Mouse (Mus musculus): ENCODE results near the gene Zscan4b. TPM values are rescaled to one million over a fixed set of nuclear protein-coding genes. Genes with fewer than 3 reads are reported as not detected.
"Not testable (repeated sequence)": the region's sequence is repeated elsewhere in the genome, so short reads cannot be mapped to it uniquely, and the experiment has no call there.

Gene Zscan4b
- polyA plus RNA-seq (2014; fragmentation: Nextera tagmentation; extraction: Ambion mirVana) = not detected in 2 replicates

GRCm38 (mm10) chr7:10904950-10905349, at the start of gene Zscan4b:
Gene Zscan4b (minus strand): TSS chr7:10905050.
- not testable (repeated sequence) for ATAC-seq (ENCODE audit: low FRiP score); H3K9ac ChIP-seq; H3K27ac ChIP-seq; H3K4me2 ChIP-seq (replicated peaks); H3K4me1 ChIP-seq (replicated peaks; ENCODE audit: control insufficient read depth, insufficient read depth, low read length); H3K4me3 ChIP-seq (replicated peaks; ENCODE audit: low read length); DNase-seq (ENCODE audit: low spot score); H3K36me3 ChIP-seq (replicated peaks; ENCODE audit: control insufficient read depth, insufficient read depth); H3K27me3 ChIP-seq (ENCODE audit: control insufficient read depth, insufficient read depth, low read length); H3K9me3 ChIP-seq (ENCODE audit: control insufficient read depth, low read length)
- 95% methylated on average over 1 of the region's 1 CpGs for WGBS

Other genes with a start within 250 kb of the Zscan4b start
- not detected in 2 replicates for gene Nlrp4b, start 217.3 kb downstream of the Zscan4b start, polyA plus RNA-seq (2014; fragmentation: Nextera tagmentation; extraction: Ambion mirVana)
- gene Vmn1r71, start 150.7 kb downstream of the Zscan4b start, polyA plus RNA-seq (2014; fragmentation: Nextera tagmentation; extraction: Ambion mirVana) = not detected in 2 replicates
- gene Zscan4c, start 100.7 kb upstream of the Zscan4b start, polyA plus RNA-seq (2014; fragmentation: Nextera tagmentation; extraction: Ambion mirVana) = not detected in 2 replicates
- not detected in 2 replicates for gene Zscan4-ps1, start 164.6 kb upstream of the Zscan4b start, polyA plus RNA-seq (2014; fragmentation: Nextera tagmentation; extraction: Ambion mirVana)

Data from hindbrain, embryonic 14.5 days (tissue).